Comparison of ENCODE assay signal across 7 mouse cellular contexts in genomic region chr7:112225615-112226262, GRCm38 (mm10). TPM values are rescaled to one million over a fixed set of nuclear protein-coding genes. Genes with fewer than 3 reads are reported as not detected.
A peak's percentile ranks its signal among the peaks of the same experiment; 100 is the strongest.
DNase-seq lines count a peak whose midpoint lies in the region; ATAC-seq and TF ChIP-seq lines count a peak whose summit lies in the region.

Gene Mical2, plus strand, starts transcription at chr7:112225856.

- peak within 1 kb of the TSS; percentile 99 for H3K4me2 ChIP-seq in embryonic facial prominence, embryonic 14.5 days (ENCODE audit: low read depth, low read length)
- H3K4me2 ChIP-seq in limb, embryonic 13.5 days (replicated peaks): peak within 1 kb of the TSS; percentile 99
- H3K4me2 ChIP-seq in midbrain, embryonic 15.5 days: peak within 1 kb of the TSS; percentile 99

- TF ChIP-seq POLR2A in bone marrow, adult 2 months (IDR thresholded peaks at IDR 0.05; ENCODE audit: borderline replicate concordance, control insufficient read depth, low read depth, low read length): no peak
- TF ChIP-seq POLR2A in spleen, adult 2 months (IDR thresholded peaks at IDR 0.05; ENCODE audit: low read depth, low read length): no peak; the same call in 1 of the 2 replicates

- H3K27ac ChIP-seq in bone marrow, adult 2 months (ENCODE audit: control insufficient read depth, insufficient read depth, low read depth, low read length, poor library complexity): no peak within 1 kb of the TSS; the same call in 1 of the 2 replicates
- no peak within 1 kb of the TSS for H3K27ac ChIP-seq in embryonic facial prominence, embryonic 14.5 days (replicated peaks; ENCODE audit: low read depth, low read length)
- no peak within 1 kb of the TSS for H3K27ac ChIP-seq in limb, embryonic 13.5 days
- H3K27ac ChIP-seq in midbrain, embryonic 15.5 days: no peak within 1 kb of the TSS
- no peak within 1 kb of the TSS for H3K27ac ChIP-seq in spleen, adult 2 months (ENCODE audit: insufficient read depth, low read length)

- DNase-seq in embryonic facial prominence, embryonic 14.5 days (ENCODE audit: low spot score): peak; percentile 96
- DNase-seq in heart, adult 9 months (ENCODE audit: low spot score in 2 of 2): peak; percentile 92
- peak; percentile 89 for DNase-seq in kidney, adult 9 months
- peak in 1 of 2 experiments; percentile 49 for DNase-seq in spleen, adult 2 months (ENCODE audit: low read depth in 1 of 2, low spot score in 2 of 2)

- peak within 1 kb of the TSS; percentile 59 for H3K9ac ChIP-seq in embryonic facial prominence, embryonic 14.5 days (ENCODE audit: low read depth, low read length)
- H3K9ac ChIP-seq in limb, embryonic 13.5 days: peak within 1 kb of the TSS; percentile 54
- H3K9ac ChIP-seq in midbrain, embryonic 15.5 days: peak within 1 kb of the TSS; percentile 65

- peaks cover 34% of the 10 kb centered on the region for H3K27me3 ChIP-seq in embryonic facial prominence, embryonic 14.5 days (replicated peaks; ENCODE audit: control insufficient read depth, insufficient read depth, low read length)
- H3K27me3 ChIP-seq in limb, embryonic 13.5 days: peaks cover 58% of the 10 kb centered on the region
- H3K27me3 ChIP-seq in midbrain, embryonic 15.5 days (replicated peaks): peaks cover 31% of the 10 kb centered on the region
- H3K27me3 ChIP-seq in spleen, adult 2 months (ENCODE audit: control insufficient read depth, insufficient read depth, low read length): peaks cover 6% of the 10 kb centered on the region

- 0 out of 2 replicates have a peak, but pooled peaks cover under 1% of the 10 kb centered on the region for H3K9me3 ChIP-seq in embryonic facial prominence, embryonic 14.5 days (ENCODE audit: control insufficient read depth, low read length)
- no peaks in the 10 kb centered on the region for H3K9me3 ChIP-seq in limb, embryonic 13.5 days
- no peaks in the 10 kb centered on the region for H3K9me3 ChIP-seq in midbrain, embryonic 15.5 days

- no peaks in the 10 kb centered on the region for H3K36me3 ChIP-seq in embryonic facial prominence, embryonic 14.5 days (ENCODE audit: control insufficient read depth, insufficient read depth, low read length)
- no peaks in the 10 kb centered on the region for H3K36me3 ChIP-seq in limb, embryonic 13.5 days
- H3K36me3 ChIP-seq in midbrain, embryonic 15.5 days (replicated peaks): no peaks in the 10 kb centered on the region
- no peaks in the 10 kb centered on the region for H3K36me3 ChIP-seq in spleen, adult 2 months (ENCODE audit: control insufficient read depth, insufficient read depth, low read length)

- ATAC-seq in embryonic facial prominence, embryonic 14.5 days (ENCODE audit: low read depth): peak; percentile 97
- ATAC-seq in limb, embryonic 13.5 days (ENCODE audit: low FRiP score, low read depth): peak; percentile 96
- peak; percentile 98 for ATAC-seq in midbrain, embryonic 15.5 days (replicated peaks)

- 1% methylated on average over 53 of the region's 53 CpGs for WGBS in bone marrow, adult 2 months
- WGBS in embryonic facial prominence, embryonic 14.5 days: 0% methylated on average over 28 of the region's 53 CpGs
- under 1% methylated on average over 53 of the region's 53 CpGs for WGBS in limb, embryonic 13.5 days
- WGBS in midbrain, embryonic 15.5 days: under 1% methylated on average over 53 of the region's 53 CpGs
- WGBS in spleen, adult 2 months: 1% methylated on average over 53 of the region's 53 CpGs

- H3K4me3 ChIP-seq in bone marrow, adult 2 months (replicated peaks; ENCODE audit: control insufficient read depth, low read depth, low read length): peak within 1 kb of the TSS; percentile 51
- H3K4me3 ChIP-seq in embryonic facial prominence, embryonic 14.5 days (ENCODE audit: low read depth, low read length): peak within 1 kb of the TSS; percentile 57
- H3K4me3 ChIP-seq in limb, embryonic 13.5 days: peak within 1 kb of the TSS; percentile 52
- H3K4me3 ChIP-seq in midbrain, embryonic 15.5 days: peak within 1 kb of the TSS; percentile 66
- H3K4me3 ChIP-seq in spleen, adult 2 months (ENCODE audit: extremely low read depth, insufficient read depth, insufficient read length): peak within 1 kb of the TSS; percentile 56

- H3K4me1 ChIP-seq in bone marrow, adult 2 months (ENCODE audit: control insufficient read depth, insufficient read depth, low read length): no peaks in the 10 kb centered on the region; the same call in 1 of the 2 replicates
- H3K4me1 ChIP-seq in embryonic facial prominence, embryonic 14.5 days (ENCODE audit: control insufficient read depth, insufficient read depth, low read length): peaks cover 4% of the 10 kb centered on the region; the same call in 1 of the 2 replicates
- H3K4me1 ChIP-seq in limb, embryonic 13.5 days: peaks cover 17% of the 10 kb centered on the region
- H3K4me1 ChIP-seq in midbrain, embryonic 15.5 days: peaks cover 22% of the 10 kb centered on the region
- H3K4me1 ChIP-seq in spleen, adult 2 months (ENCODE audit: control insufficient read depth, insufficient read depth, insufficient read length): no peaks in the 10 kb centered on the region; the same call in none of the 2 replicates

- no peak for TF ChIP-seq CTCF in bone marrow, adult 2 months (IDR thresholded peaks at IDR 0.05; ENCODE audit: control insufficient read depth, insufficient read depth, low read length)
- no peak for TF ChIP-seq CTCF in spleen, adult 2 months (IDR thresholded peaks at IDR 0.05; ENCODE audit: extremely low read depth, insufficient read depth, insufficient read length, insufficient replicate concordance)

RNA-seq across cellular contexts. Expression of gene Mical2, which starts in this region (rescaled TPM):
- polyA plus RNA-seq in bone marrow, adult 2 months (2011; ENCODE audit: insufficient read depth, insufficient read length, low replicate concordance, missing spikeins): 0.97 and 2.3 TPM in 2 replicates
- 11.0 and 11.5 TPM in 2 replicates for polyA plus RNA-seq in embryonic facial prominence, embryonic 14.5 days (2014; fragmentation: Nextera tagmentation; extraction: Ambion mirVana)
- 2.1 and 2.3 TPM in 2 replicates for polyA plus RNA-seq in limb, embryonic 13.5 days (2015; fragmentation: Nextera tagmentation; extraction: Ambion mirVana)
- polyA plus RNA-seq in midbrain, embryonic 15.5 days (2015; fragmentation: Nextera tagmentation; extraction: Ambion mirVana): 2.7 and 2.8 TPM in 2 replicates
- polyA plus RNA-seq in spleen, adult 2 months (2012; rRNA removed): 2.6 and 3.1 TPM in 2 replicates
